Mouse (Mus musculus): ENCODE measurements around the gene Etl4. TPM values are rescaled to one million over a fixed set of nuclear protein-coding genes. Genes with fewer than 3 reads are reported as not detected.

The Etl4 gene
- polyA plus RNA-seq, 1 experiment: 8.2 TPM

- Histone ChIP-seq H3K4me1 (ENCODE audit: control insufficient read depth, insufficient read depth, low read length) (no peaks in the 10 kb centered on the region), H3K4me3 (replicated peaks; ENCODE audit: control insufficient read depth, low read depth, low read length) (no peak overlapping the region), H3K27ac (ENCODE audit: control insufficient read depth, insufficient read depth, low read depth, low read length, poor library complexity) (no peak overlapping the region)
- TF ChIP-seq CTCF (IDR thresholded peaks at IDR 0.05; ENCODE audit: control insufficient read depth, insufficient read depth, low read length): no peak
- no peak for TF ChIP-seq POLR2A (IDR thresholded peaks at IDR 0.05; ENCODE audit: borderline replicate concordance, control insufficient read depth, low read depth, low read length)
Measured at GRCm38 (mm10) chr2:20764566-20765090, 855.0 kb downstream of the Etl4 start.

- Histone ChIP-seq H3K27ac (ENCODE audit: control insufficient read depth, insufficient read depth, low read depth, low read length, poor library complexity) (no peak overlapping the region), H3K4me3 (replicated peaks; ENCODE audit: control insufficient read depth, low read depth, low read length) (no peak overlapping the region), H3K4me1 (ENCODE audit: control insufficient read depth, insufficient read depth, low read length) (no peaks in the 10 kb centered on the region)
- TF ChIP-seq POLR2A (IDR thresholded peaks at IDR 0.05; ENCODE audit: borderline replicate concordance, control insufficient read depth, low read depth, low read length) (no peak), CTCF (IDR thresholded peaks at IDR 0.05; ENCODE audit: control insufficient read depth, insufficient read depth, low read length) (no peak)
- 62% methylated on average over 5 of the region's 5 CpGs for WGBS
Measured at GRCm38 (mm10) chr2:20768681-20769080, 859.1 kb downstream of the Etl4 start.

GRCm38 (mm10) chr2:20770171-20770570 is 860.6 kb downstream of the Etl4 start:
- no peak for TF ChIP-seq POLR2A (IDR thresholded peaks at IDR 0.05; ENCODE audit: borderline replicate concordance, control insufficient read depth, low read depth, low read length)
- TF ChIP-seq CTCF (IDR thresholded peaks at IDR 0.05; ENCODE audit: control insufficient read depth, insufficient read depth, low read length): no peak
- H3K4me3 ChIP-seq (replicated peaks; ENCODE audit: control insufficient read depth, low read depth, low read length): no peak overlapping the region
- no peaks in the 10 kb centered on the region for H3K4me1 ChIP-seq (ENCODE audit: control insufficient read depth, insufficient read depth, low read length)
- no peak overlapping the region for H3K27ac ChIP-seq (ENCODE audit: control insufficient read depth, insufficient read depth, low read depth, low read length, poor library complexity)

- Histone ChIP-seq H3K27ac (ENCODE audit: control insufficient read depth, insufficient read depth, low read depth, low read length, poor library complexity) (no peak overlapping the region), H3K4me1 (ENCODE audit: control insufficient read depth, insufficient read depth, low read length) (no peaks in the 10 kb centered on the region), H3K4me3 (replicated peaks; ENCODE audit: control insufficient read depth, low read depth, low read length) (no peak overlapping the region)
- TF ChIP-seq POLR2A (IDR thresholded peaks at IDR 0.05; ENCODE audit: borderline replicate concordance, control insufficient read depth, low read depth, low read length): no peak
- TF ChIP-seq CTCF (IDR thresholded peaks at IDR 0.05; ENCODE audit: control insufficient read depth, insufficient read depth, low read length): no peak
- 78% methylated on average over 2 of the region's 2 CpGs for WGBS
Measured at GRCm38 (mm10) chr2:20774462-20774861, 864.9 kb downstream of the Etl4 start.

- Histone ChIP-seq H3K4me1 (ENCODE audit: control insufficient read depth, insufficient read depth, low read length) (no peaks in the 10 kb centered on the region), H3K4me3 (replicated peaks; ENCODE audit: control insufficient read depth, low read depth, low read length) (no peak overlapping the region), H3K27ac (ENCODE audit: control insufficient read depth, insufficient read depth, low read depth, low read length, poor library complexity) (no peak overlapping the region)
- WGBS: 80% methylated on average over 6 of the region's 6 CpGs
- TF ChIP-seq POLR2A (IDR thresholded peaks at IDR 0.05; ENCODE audit: borderline replicate concordance, control insufficient read depth, low read depth, low read length): no peak
- TF ChIP-seq CTCF (IDR thresholded peaks at IDR 0.05; ENCODE audit: control insufficient read depth, insufficient read depth, low read length): no peak
Measured at GRCm38 (mm10) chr2:20776171-20776704, 866.7 kb downstream of the Etl4 start.

- no peak overlapping the region for H3K4me3 ChIP-seq (replicated peaks; ENCODE audit: control insufficient read depth, low read depth, low read length)
- H3K27ac ChIP-seq (ENCODE audit: control insufficient read depth, insufficient read depth, low read depth, low read length, poor library complexity): no peak overlapping the region
- no peaks in the 10 kb centered on the region for H3K4me1 ChIP-seq (ENCODE audit: control insufficient read depth, insufficient read depth, low read length)
- TF ChIP-seq POLR2A (IDR thresholded peaks at IDR 0.05; ENCODE audit: borderline replicate concordance, control insufficient read depth, low read depth, low read length) (no peak), CTCF (IDR thresholded peaks at IDR 0.05; ENCODE audit: control insufficient read depth, insufficient read depth, low read length) (no peak)
- 79% methylated on average over 6 of the region's 6 CpGs for WGBS
Measured at GRCm38 (mm10) chr2:20777931-20778330, 868.4 kb downstream of the Etl4 start.

- Histone ChIP-seq H3K4me3 (replicated peaks; ENCODE audit: control insufficient read depth, low read depth, low read length) (no peak overlapping the region), H3K4me1 (ENCODE audit: control insufficient read depth, insufficient read depth, low read length) (no peaks in the 10 kb centered on the region), H3K27ac (ENCODE audit: control insufficient read depth, insufficient read depth, low read depth, low read length, poor library complexity) (no peak overlapping the region)
- whole genome bisulfite sequencing: 42% methylated on average over 6 of the region's 6 CpGs
- no peak for TF ChIP-seq POLR2A (IDR thresholded peaks at IDR 0.05; ENCODE audit: borderline replicate concordance, control insufficient read depth, low read depth, low read length)
- peak; percentile 56 for TF ChIP-seq CTCF (IDR thresholded peaks at IDR 0.05; ENCODE audit: control insufficient read depth, insufficient read depth, low read length)
Measured at GRCm38 (mm10) chr2:20779484-20780381, 870.2 kb downstream of the Etl4 start.

- TF ChIP-seq CTCF (IDR thresholded peaks at IDR 0.05; ENCODE audit: control insufficient read depth, insufficient read depth, low read length) (no peak), POLR2A (IDR thresholded peaks at IDR 0.05; ENCODE audit: borderline replicate concordance, control insufficient read depth, low read depth, low read length) (no peak)
- H3K4me3 ChIP-seq (replicated peaks; ENCODE audit: control insufficient read depth, low read depth, low read length): no peak overlapping the region
Measured at GRCm38 (mm10) chr2:20801236-20801890, 891.8 kb downstream of the Etl4 start.

More at GRCm38 (mm10) chr2:20801236-20801890, 891.8 kb downstream of the Etl4 start:
- WGBS: 74% methylated on average over 8 of the region's 8 CpGs
- H3K27ac ChIP-seq (ENCODE audit: control insufficient read depth, insufficient read depth, low read depth, low read length, poor library complexity): no peak overlapping the region
- H3K4me1 ChIP-seq (ENCODE audit: control insufficient read depth, insufficient read depth, low read length): no peaks in the 10 kb centered on the region

Data from bone marrow, adult 2 months (tissue).